ENCODE assay signal across 8 mouse cellular contexts in the genomic region with DNA sequence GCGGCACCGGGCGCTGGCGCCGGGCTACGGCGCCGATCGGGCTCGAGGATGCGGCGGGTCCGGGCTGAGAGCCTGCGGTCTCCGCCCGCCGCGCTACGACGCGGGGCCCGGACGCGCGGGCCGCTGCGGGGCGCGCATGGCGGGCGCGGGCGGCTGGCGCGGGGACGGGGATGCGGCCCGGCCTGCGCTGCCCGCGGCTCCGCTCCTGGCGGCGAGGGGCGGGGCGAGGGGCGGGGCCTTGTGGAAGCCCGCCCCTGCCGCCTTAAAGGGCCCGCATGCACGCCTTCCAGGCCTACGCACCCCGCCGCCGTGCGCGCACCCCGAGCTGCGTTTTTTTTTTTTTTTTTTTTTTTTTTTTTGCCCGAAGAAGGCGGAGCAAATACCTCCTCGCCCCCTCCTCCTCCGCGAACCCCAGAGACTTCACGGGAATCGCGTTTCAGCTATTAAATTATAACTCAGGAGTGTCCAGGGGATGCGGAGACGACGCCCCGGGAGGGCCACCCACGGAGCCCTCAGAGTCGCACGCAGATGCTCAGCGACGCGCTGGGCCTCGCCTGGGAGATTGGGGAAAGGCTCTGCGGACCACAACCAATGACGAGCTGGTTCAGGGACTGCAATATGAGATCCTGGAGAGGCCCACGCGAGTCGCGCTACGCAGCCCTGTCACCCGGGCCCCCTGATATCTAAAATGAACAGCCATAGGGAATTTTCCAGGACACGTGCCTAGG. TPM values are rescaled to one million over a fixed set of nuclear protein-coding genes. Genes with fewer than 3 reads are reported as not detected.
A peak's percentile ranks its signal among the peaks of the same experiment; 100 is the strongest.
DNase-seq lines count a peak whose midpoint lies in the region; ATAC-seq and TF ChIP-seq lines count a peak whose summit lies in the region.

A gene (minus strand): TSS at position 213 of the 728 bp plus-strand sequence.

- peak within 1 kb of the TSS; percentile 71 to 86 (median 79) for H3K4me3 ChIP-seq in CH12.LX (replicated peaks in 1 of 3; ENCODE audit: low read depth in 2 of 3, low read length in 2 of 3, poor library complexity in 1 of 3)
- peak within 1 kb of the TSS; percentile 90 for H3K4me3 ChIP-seq in forebrain, embryonic 12.5 days (replicated peaks)
- peak within 1 kb of the TSS; percentile 86 for H3K4me3 ChIP-seq in heart, embryonic 16.5 days (ENCODE audit: low read length)
- H3K4me3 ChIP-seq in liver, embryonic 16.5 days (ENCODE audit: low read depth, low read length), result peak within 1 kb of the TSS; percentile 73
- peak within 1 kb of the TSS; percentile 92 for H3K4me3 ChIP-seq in neural tube, embryonic 13.5 days

- peaks cover 40% of the 10 kb centered on the region for H3K79me2 ChIP-seq in CH12.LX (replicated peaks; ENCODE audit: control insufficient read depth, extremely low read depth, insufficient read depth, poor library complexity, severe bottlenecking)

- peaks cover 0 to 21% of the 10 kb centered on the region in 2 experiments for H3K36me3 ChIP-seq in CH12.LX (replicated peaks in 1 of 2; ENCODE audit: control insufficient read depth in 1 of 2, insufficient read depth in 1 of 2, low read length in 1 of 2)
- H3K36me3 ChIP-seq in forebrain, embryonic 12.5 days (replicated peaks), result no peaks in the 10 kb centered on the region
- no peaks in the 10 kb centered on the region for H3K36me3 ChIP-seq in heart, embryonic 16.5 days (ENCODE audit: control insufficient read depth, insufficient read depth)
- H3K36me3 ChIP-seq in liver, embryonic 16.5 days (ENCODE audit: control insufficient read depth, insufficient read depth), result no peaks in the 10 kb centered on the region
- H3K36me3 ChIP-seq in neural tube, embryonic 13.5 days, result no peaks in the 10 kb centered on the region

- peak; percentile 69 for DNase-seq in CH12.LX (ENCODE audit: extremely low read depth)
- peak; percentile 41 for DNase-seq in c-Kit-positive CD71-negative TER-119-negative erythroid progenitor cells, embryonic 14.5 days (ENCODE audit: low read depth)
- DNase-seq in kidney, postnatal 36 days, result peak; percentile 84 to 92
- DNase-seq in testis, postnatal 10 days (ENCODE audit: low spot score), result peak; percentile 92

- under 1% methylated on average over 65 of the region's 87 CpGs for WGBS in forebrain, embryonic 12.5 days
- WGBS in heart, embryonic 16.5 days, result under 1% methylated on average over 45 of the region's 87 CpGs
- WGBS in liver, embryonic 16.5 days (ENCODE audit: insufficient replicate concordance), result 0% methylated on average over 65 of the region's 87 CpGs
- WGBS in neural tube, embryonic 13.5 days, result 1% methylated on average over 35 of the region's 87 CpGs

- TF ChIP-seq RAD21 in CH12.LX (IDR thresholded peaks at IDR 0.05; ENCODE audit: low read depth, low read length), result no peak

- TF ChIP-seq POLR2A in CH12.LX (IDR thresholded peaks at IDR 0.05; ENCODE audit: low read depth, low read length), result peak; percentile 35; the same call in 1 of the 2 replicates

- H3K4me2 ChIP-seq in CH12.LX (ENCODE audit: insufficient read depth, low read depth, poor library complexity, severe bottlenecking), result peak within 1 kb of the TSS; percentile 97
- H3K4me2 ChIP-seq in forebrain, embryonic 12.5 days, result peak within 1 kb of the TSS; percentile 93
- H3K4me2 ChIP-seq in heart, embryonic 16.5 days (ENCODE audit: low read depth, low read length), result peak within 1 kb of the TSS; percentile 99
- peak within 1 kb of the TSS; percentile 91 for H3K4me2 ChIP-seq in liver, embryonic 16.5 days (ENCODE audit: low read depth, low read length)
- H3K4me2 ChIP-seq in neural tube, embryonic 13.5 days, result peak within 1 kb of the TSS; percentile 91

- ATAC-seq in forebrain, embryonic 12.5 days (ENCODE audit: low FRiP score), result peak; percentile 89
- peak; percentile 82 for ATAC-seq in heart, embryonic 16.5 days (replicated peaks; ENCODE audit: extremely low read depth, insufficient read depth, low FRiP score)
- peak; percentile 83 for ATAC-seq in liver, embryonic 16.5 days (ENCODE audit: low read depth)
- ATAC-seq in neural tube, embryonic 13.5 days (ENCODE audit: low read depth), result peak; percentile 73

- peak within 1 kb of the TSS; percentile 77 for H3K9ac ChIP-seq in CH12.LX (ENCODE audit: insufficient read depth, low read depth)
- H3K9ac ChIP-seq in forebrain, embryonic 12.5 days, result peak within 1 kb of the TSS; percentile 95
- H3K9ac ChIP-seq in heart, embryonic 16.5 days (ENCODE audit: low read length), result peak within 1 kb of the TSS; percentile 92
- peak within 1 kb of the TSS; percentile 64 for H3K9ac ChIP-seq in liver, embryonic 16.5 days (ENCODE audit: low read depth, low read length)
- H3K9ac ChIP-seq in neural tube, embryonic 13.5 days, result peak within 1 kb of the TSS; percentile 96

- dilution Hi-C loops in CH12.LX (cut with MboI; ENCODE audit: extremely low pct_ligation_motif_present, extremely low pct_unique_long_range_greater_than_20kb, low sequenced_read_pairs), result no loop called here

- no peak for TF ChIP-seq EP300 in CH12.LX (IDR thresholded peaks at IDR 0.05; ENCODE audit: low read length)

- peaks cover 12 to 46% of the 10 kb centered on the region in 2 experiments for H3K4me1 ChIP-seq in CH12.LX (ENCODE audit: control insufficient read depth in 1 of 2, insufficient read depth in 2 of 2)
- peaks cover 52% of the 10 kb centered on the region for H3K4me1 ChIP-seq in forebrain, embryonic 12.5 days
- H3K4me1 ChIP-seq in heart, embryonic 16.5 days (ENCODE audit: control insufficient read depth, insufficient read depth, low read length), result peaks cover 42% of the 10 kb centered on the region
- peaks cover 25% of the 10 kb centered on the region for H3K4me1 ChIP-seq in liver, embryonic 16.5 days (ENCODE audit: control insufficient read depth, low read depth, low read length)
- H3K4me1 ChIP-seq in neural tube, embryonic 13.5 days (replicated peaks), result peaks cover 51% of the 10 kb centered on the region

- no peak for TF ChIP-seq CTCF in CH12.LX (conservative IDR thresholded peaks at IDR 0.05 in 1 of 2, IDR thresholded peaks at IDR 0.05 in 1 of 2; ENCODE audit: low read depth in 2 of 2, low read length in 2 of 2)

- no peak within 1 kb of the TSS for H3K27ac ChIP-seq in CH12.LX (ENCODE audit: insufficient read depth, low read depth)
- H3K27ac ChIP-seq in forebrain, embryonic 12.5 days, result peak within 1 kb of the TSS; percentile 95
- peak within 1 kb of the TSS; percentile 98 for H3K27ac ChIP-seq in heart, embryonic 16.5 days (ENCODE audit: low read length)
- H3K27ac ChIP-seq in liver, embryonic 16.5 days (ENCODE audit: low read length), result peak within 1 kb of the TSS; percentile 63
- H3K27ac ChIP-seq in neural tube, embryonic 13.5 days (replicated peaks), result peak within 1 kb of the TSS; percentile 98

- no peaks in the 10 kb centered on the region for H3K27me3 ChIP-seq in CH12.LX (replicated peaks)
- H3K27me3 ChIP-seq in forebrain, embryonic 12.5 days, result peaks cover 8% of the 10 kb centered on the region; the same call in 1 of the 2 replicates
- H3K27me3 ChIP-seq in heart, embryonic 16.5 days (ENCODE audit: control insufficient read depth, insufficient read depth, low read length), result no peaks in the 10 kb centered on the region
- peaks cover 4% of the 10 kb centered on the region; the same call in 1 of the 2 replicates for H3K27me3 ChIP-seq in liver, embryonic 16.5 days (ENCODE audit: control insufficient read depth, insufficient read depth, low read depth, low read length)
- H3K27me3 ChIP-seq in neural tube, embryonic 13.5 days, result no peaks in the 10 kb centered on the region

- H3K9me3 ChIP-seq in CH12.LX (replicated peaks; ENCODE audit: low read length), result no peaks in the 10 kb centered on the region
- no peaks in the 10 kb centered on the region for H3K9me3 ChIP-seq in forebrain, embryonic 12.5 days
- H3K9me3 ChIP-seq in heart, embryonic 16.5 days (replicated peaks; ENCODE audit: control insufficient read depth, low read length), result no peaks in the 10 kb centered on the region
- no peaks in the 10 kb centered on the region for H3K9me3 ChIP-seq in liver, embryonic 16.5 days (replicated peaks; ENCODE audit: control insufficient read depth, low read length)
- H3K9me3 ChIP-seq in neural tube, embryonic 13.5 days, result no peaks in the 10 kb centered on the region

- in situ Hi-C loops in CH12.LX (cut with MboI; ENCODE audit: low pct_ligation_motif_present, low pct_unique_long_range_greater_than_20kb, low sequenced_read_pairs), result loop anchor here (10.0 kb wide), 1 partner anchor 54 kb away; no protein-coding TSS in a partner anchor

TF ChIP-seq in CH12.LX, 34 proteins besides CTCF, POLR2A, EP300 and RAD21 (continues in another document):
- TF ChIP-seq GABPA (IDR thresholded peaks at IDR 0.05; ENCODE audit: insufficient replicate concordance, low read depth, low read length), result no peak
- no peak for TF ChIP-seq RCOR1 (conservative IDR thresholded peaks at IDR 0.05; ENCODE audit: low read depth, low read length)
- TF ChIP-seq NELFE (IDR thresholded peaks at IDR 0.05; ENCODE audit: low read depth, low read length), result 0 out of 2 replicates have a peak, but pooled peaks have one; percentile 31
- peak; percentile 67; the same call in 1 of the 2 replicates for TF ChIP-seq MXI1 (IDR thresholded peaks at IDR 0.05; ENCODE audit: low read depth, low read length)
- peak; percentile 59; the same call in 1 of the 2 replicates for TF ChIP-seq MAX (IDR thresholded peaks at IDR 0.05; ENCODE audit: low read length)
- TF ChIP-seq SIN3A (IDR thresholded peaks at IDR 0.05; ENCODE audit: low read length), result 0 out of 2 replicates have a peak, but pooled peaks have one; percentile 50
- peak; percentile 99 for TF ChIP-seq ZNF384 (IDR thresholded peaks at IDR 0.05; ENCODE audit: low read depth, low read length)
- TF ChIP-seq ELF1 (IDR thresholded peaks at IDR 0.05; ENCODE audit: low read depth, low read length), result no peak
- 0 out of 2 replicates have a peak, but pooled peaks have one; percentile 17 for TF ChIP-seq BHLHE40 (IDR thresholded peaks at IDR 0.05; ENCODE audit: low read depth, low read length)
- TF ChIP-seq MAZ (IDR thresholded peaks at IDR 0.05; ENCODE audit: low read depth, low read length), result 0 out of 2 replicates have a peak, but pooled peaks have one; percentile 19
- no peak for TF ChIP-seq MYC (IDR thresholded peaks at IDR 0.05; ENCODE audit: low read depth, low read length)
- no peak for TF ChIP-seq CHD1 (IDR thresholded peaks at IDR 0.05; ENCODE audit: low read depth, low read length)
- TF ChIP-seq HCFC1 (IDR thresholded peaks at IDR 0.05; ENCODE audit: low read depth, low read length), result peak; percentile 57
- TF ChIP-seq ZMIZ1 (IDR thresholded peaks at IDR 0.05; ENCODE audit: low read depth, low read length), result 0 out of 2 replicates have a peak, but pooled peaks have one; percentile 14

RNA-seq across cellular contexts. Expression of the gene that starts here (rescaled TPM):
- total RNA-seq in CH12.LX (2012; rRNA removed) (7.2 and 10.8 TPM in 2 replicates), CH12.LX (2014; rRNA removed) (2.5 and 3.9 TPM in 2 replicates)
- polyA plus RNA-seq in CH12.LX (2012; ENCODE audit: insufficient read length, low read depth), result 37.7 and 44.7 TPM in 2 replicates
- 26.0 and 27.0 TPM in 2 replicates for polyA plus RNA-seq in forebrain, embryonic 12.5 days (2016; fragmentation: Nextera tagmentation; extraction: Ambion mirVana)
- polyA plus RNA-seq in heart, embryonic 16.5 days (2015; fragmentation: Nextera tagmentation; extraction: Ambion mirVana), result 17.6 and 19.1 TPM in 2 replicates
- polyA plus RNA-seq in liver, embryonic 16.5 days (2015; fragmentation: Nextera tagmentation; extraction: Ambion mirVana), result 3.4 and 4.2 TPM in 2 replicates
- 29.2 and 30.4 TPM in 2 replicates for polyA plus RNA-seq in neural tube, embryonic 13.5 days (2015; fragmentation: Nextera tagmentation; extraction: Ambion mirVana)

Comparison
In these comparisons a context has a peak if more than half of its experiments do, and no peak if none do; other contexts are left out.
1. DNase-seq: peak in every context shown above with its lines; median percentile 92 in testis, postnatal 10 days; 88 in kidney, postnatal 36 days; 69 in CH12.LX; 41 in c-Kit-positive CD71-negative TER-119-negative erythroid progenitor cells, embryonic 14.5 days.